Mouse (Mus musculus): Measurements from ENCODE around the gene Gm815.

The Gm815 gene

GRCm38 (mm10) chr19:26885616-26886015 is at the start of gene Gm815:
TSS of gene Gm815 (plus strand) at chr19:26885881.
- no peak for DNase-seq (ENCODE audit: low read depth, low spot score)

GRCm38 (mm10) chr19:26837626-26838025 is 48.1 kb upstream of the Gm815 start:
- DNase-seq (ENCODE audit: low read depth, low spot score): no peak

GRCm38 (mm10) chr19:26843896-26844295 is 41.8 kb upstream of the Gm815 start:
- no peak for DNase-seq (ENCODE audit: low read depth, low spot score)

- DNase-seq (ENCODE audit: low read depth, low spot score): no peak
Observed at GRCm38 (mm10) chr19:26844813-26845212, 40.9 kb upstream of the Gm815 start.

GRCm38 (mm10) chr19:26845276-26846016 is 40.2 kb upstream of the Gm815 start:
- DNase-seq (ENCODE audit: low read depth, low spot score): peak; percentile 84

GRCm38 (mm10) chr19:26846017-26846285 is 39.7 kb upstream of the Gm815 start:
- DNase-seq (ENCODE audit: low read depth, low spot score): no peak

- DNase-seq (ENCODE audit: low read depth, low spot score): no peak
Observed at GRCm38 (mm10) chr19:26851017-26851782, 34.5 kb upstream of the Gm815 start.

GRCm38 (mm10) chr19:26852325-26852900 is 33.3 kb upstream of the Gm815 start:
- no peak for DNase-seq (ENCODE audit: low read depth, low spot score)

- DNase-seq (ENCODE audit: low read depth, low spot score): no peak
Observed at GRCm38 (mm10) chr19:26853701-26854282, 31.9 kb upstream of the Gm815 start.

GRCm38 (mm10) chr19:26854661-26855060 is 31.0 kb upstream of the Gm815 start:
- DNase-seq (ENCODE audit: low read depth, low spot score): no peak

GRCm38 (mm10) chr19:26855152-26855551 is 30.5 kb upstream of the Gm815 start:
- DNase-seq (ENCODE audit: low read depth, low spot score): no peak

GRCm38 (mm10) chr19:26858427-26859194 is 27.1 kb upstream of the Gm815 start:
- no peak for DNase-seq (ENCODE audit: low read depth, low spot score)

GRCm38 (mm10) chr19:26859195-26859570 is 26.5 kb upstream of the Gm815 start:
- DNase-seq (ENCODE audit: low read depth, low spot score): no peak

GRCm38 (mm10) chr19:26863662-26864061 is 22.0 kb upstream of the Gm815 start:
- no peak for DNase-seq (ENCODE audit: low read depth, low spot score)

- no peak for DNase-seq (ENCODE audit: low read depth, low spot score)
Observed at GRCm38 (mm10) chr19:26864975-26865690, 20.5 kb upstream of the Gm815 start.

GRCm38 (mm10) chr19:26865736-26866135 is 19.9 kb upstream of the Gm815 start:
- DNase-seq (ENCODE audit: low read depth, low spot score): no peak

- DNase-seq (ENCODE audit: low read depth, low spot score): no peak
Observed at GRCm38 (mm10) chr19:26869591-26869990, 16.1 kb upstream of the Gm815 start.

- DNase-seq (ENCODE audit: low read depth, low spot score): no peak
Observed at GRCm38 (mm10) chr19:26870280-26870679, 15.4 kb upstream of the Gm815 start.

- no peak for DNase-seq (ENCODE audit: low read depth, low spot score)
Observed at GRCm38 (mm10) chr19:26871096-26871495, 14.6 kb upstream of the Gm815 start.

- DNase-seq (ENCODE audit: low read depth, low spot score): no peak
Observed at GRCm38 (mm10) chr19:26872886-26873285, 12.8 kb upstream of the Gm815 start.

GRCm38 (mm10) chr19:26875601-26876000 is 10.1 kb upstream of the Gm815 start:
- no peak for DNase-seq (ENCODE audit: low read depth, low spot score)

All from retina, adult 2 months (tissue).